Mouse (Mus musculus) embryonic facial prominence, embryonic 12.5 days (tissue): ENCODE data around the gene Ass1. TPM values are rescaled to one million over a fixed set of nuclear protein-coding genes. Genes with fewer than 3 reads are reported as not detected.

Experiments used
- ATAC-seq: fragments of 200-750 bp; cut with Nextera tagmentation; 2 replicates; pipeline ENCODE4 v1.8.0; 2017; ENCODE audit not compliant: insufficient number of reproducible peaks, insufficient read depth, low FRiP score, low TSS enrichment
- H3K27ac ChIP-seq: fragments of 300-500 bp; sonication (generic); 2 replicates; pipeline ENCODE4 v1.5.1; 2016; ENCODE audit warnings: mild to moderate bottlenecking
- H3K27me3 ChIP-seq: fragments of 300-500 bp; sonication (generic); 2 replicates; pipeline ENCODE4 v1.6.1; 2016; ENCODE audit warnings: mild to moderate bottlenecking, moderate library complexity
- H3K36me3 ChIP-seq: fragments of 300-500 bp; sonication (generic); 2 replicates; pipeline ENCODE4 v1.6.1; 2016; ENCODE audit warnings: mild to moderate bottlenecking
- H3K4me1 ChIP-seq: fragments of 300-500 bp; sonication (generic); 2 replicates; pipeline ENCODE4 v1.6.1; 2016
- H3K4me2 ChIP-seq: fragments of 300-500 bp; sonication (generic); replicated peaks from 2 replicates; pipeline ENCODE4 v1.6.1; 2016; ENCODE audit warnings: mild to moderate bottlenecking, moderate library complexity
- H3K4me3 ChIP-seq: fragments of 300-500 bp; sonication (generic); 2 replicates; pipeline ENCODE4 v1.5.1; 2016; ENCODE audit warnings: mild to moderate bottlenecking
- H3K9ac ChIP-seq: fragments of 300-500 bp; sonication (generic); 2 replicates; pipeline ENCODE4 v1.6.1; 2016; ENCODE audit warnings: mild to moderate bottlenecking, moderate library complexity
- H3K9me3 ChIP-seq: fragments of 300-500 bp; sonication (generic); 2 replicates; pipeline ENCODE4 v1.6.1; 2016; ENCODE audit warnings: mild to moderate bottlenecking, moderate library complexity
- WGBS: fragments of 180-500 bp; shearing (Covaris S2); methylation state at CpG from one replicate; pipeline ENCODE4 v1.1.7; 2016; 5-methylcytosine and 5-hydroxymethylcytosine counted together
- polyA plus RNA-seq: library from polyadenylated mRNA; unstranded; fragments of >200 nt; fragmentation: Nextera tagmentation; extraction: Ambion mirVana; gene quantifications from 2 replicates; pipeline ENCODE4 v1.2.1, GENCODE M21; 2016

Gene Ass1
- polyA plus RNA-seq, result 9.3 and 14.1 TPM in 2 replicates

GRCm38 (mm10) chr2:31469931-31470682 is at the start of gene Ass1:
TSS of gene Ass1 (plus strand) at chr2:31470207.
- under 1% methylated on average over 42 of the region's 49 CpGs for WGBS
- Histone ChIP-seq H3K4me3 (peak within 1 kb of the TSS; percentile 43), H3K4me1 (peaks cover 10% of the 10 kb centered on the region), H3K4me2 (peak within 1 kb of the TSS; percentile 92), H3K9me3 (no peaks in the 10 kb centered on the region), H3K36me3 (no peaks in the 10 kb centered on the region), H3K9ac (peak within 1 kb of the TSS; percentile 39), H3K27ac (no peak within 1 kb of the TSS), H3K27me3 (peaks cover 35% of the 10 kb centered on the region)
- peak; percentile 47; the same call in 1 of the 2 replicates for ATAC-seq

GRCm38 (mm10) chr2:31420914-31421313 is 49.1 kb upstream of the Ass1 start:
- H3K4me1 ChIP-seq, result no peaks in the 10 kb centered on the region
- H3K27me3 ChIP-seq, result no peaks in the 10 kb centered on the region
- H3K9me3 ChIP-seq, result no peaks in the 10 kb centered on the region
- H3K9ac ChIP-seq, result no peak overlapping the region
- no peak overlapping the region for H3K27ac ChIP-seq
- WGBS, result 79% methylated on average over 6 of the region's 6 CpGs
- H3K4me3 ChIP-seq, result no peak overlapping the region
- no peak overlapping the region for H3K4me2 ChIP-seq
- no peaks in the 10 kb centered on the region for H3K36me3 ChIP-seq
- no peak for ATAC-seq

GRCm38 (mm10) chr2:31422576-31422975 is 47.4 kb upstream of the Ass1 start:
- no peaks in the 10 kb centered on the region for H3K4me1 ChIP-seq
- 51% methylated on average over 6 of the region's 6 CpGs for WGBS
- no peak overlapping the region for H3K4me3 ChIP-seq
- no peak for ATAC-seq
- H3K27ac ChIP-seq, result no peak overlapping the region
- no peak overlapping the region for H3K4me2 ChIP-seq
- H3K9ac ChIP-seq, result no peak overlapping the region
- H3K36me3 ChIP-seq, result no peaks in the 10 kb centered on the region
- no peaks in the 10 kb centered on the region for H3K9me3 ChIP-seq
- 0 out of 2 replicates have a peak, but pooled peaks cover 2% of the 10 kb centered on the region for H3K27me3 ChIP-seq

DNA sequence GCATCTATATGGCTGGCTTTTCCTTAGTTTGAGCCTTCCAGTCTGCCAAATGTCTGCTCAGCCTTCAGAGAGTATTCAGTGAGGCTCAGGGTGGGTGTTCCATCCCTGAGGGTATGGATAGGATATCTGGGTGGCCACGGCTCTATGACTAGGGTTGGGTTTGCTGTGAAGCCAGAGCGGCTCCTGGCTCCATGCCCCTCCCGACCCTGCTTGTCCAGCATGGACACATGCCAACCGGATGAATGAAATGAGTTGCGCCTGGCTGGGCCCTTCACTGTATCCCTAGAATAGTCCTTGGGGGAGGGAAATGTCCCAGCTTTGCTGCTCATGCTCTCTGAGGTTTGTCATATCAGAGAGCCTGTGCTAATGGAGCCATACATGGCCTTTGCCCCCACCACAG is 38.5 kb upstream of the Ass1 start:
- H3K4me3 ChIP-seq, result no peak overlapping the region
- no peak overlapping the region for H3K27ac ChIP-seq
- no peak for ATAC-seq
- no peaks in the 10 kb centered on the region for H3K36me3 ChIP-seq
- H3K9me3 ChIP-seq, result no peaks in the 10 kb centered on the region
- 0 out of 2 replicates have a peak, but pooled peaks cover 2% of the 10 kb centered on the region for H3K27me3 ChIP-seq
- WGBS, result 80% methylated on average over 5 of the region's 5 CpGs
- no peaks in the 10 kb centered on the region for H3K4me1 ChIP-seq
- no peak overlapping the region for H3K4me2 ChIP-seq
- no peak overlapping the region for H3K9ac ChIP-seq

DNA sequence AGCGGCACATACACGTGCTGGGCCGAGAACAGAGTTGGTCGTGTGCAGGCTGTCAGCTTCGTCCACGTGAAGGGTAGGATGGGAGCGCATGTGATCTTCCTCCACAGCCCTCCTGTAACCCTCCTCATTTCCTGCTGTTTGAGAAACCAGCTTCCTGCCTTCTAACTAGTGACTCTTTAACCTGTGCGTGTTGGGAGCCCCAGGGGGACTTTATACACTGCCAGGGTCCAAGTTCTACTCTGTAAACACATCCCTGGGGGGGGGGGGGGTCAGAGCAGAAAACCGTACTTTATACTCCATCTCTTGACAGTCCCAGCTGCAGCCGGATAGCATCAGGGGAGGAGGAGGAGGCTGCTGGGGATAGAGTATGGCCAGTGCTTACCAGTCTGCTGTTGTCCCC is 35.3 kb upstream of the Ass1 start:
- Histone ChIP-seq H3K4me2 (no peak overlapping the region), H3K9ac (no peak overlapping the region), H3K4me3 (no peak overlapping the region), H3K9me3 (no peaks in the 10 kb centered on the region), H3K36me3 (no peaks in the 10 kb centered on the region), H3K4me1 (no peaks in the 10 kb centered on the region), H3K27ac (no peak overlapping the region), H3K27me3 (no peaks in the 10 kb centered on the region)
- 70% methylated on average over 10 of the region's 10 CpGs for WGBS
- 0 out of 2 replicates have a peak, but pooled peaks have one; percentile 43 for ATAC-seq

GRCm38 (mm10) chr2:31435567-31435966 is 34.4 kb upstream of the Ass1 start:
- no peaks in the 10 kb centered on the region for H3K27me3 ChIP-seq
- H3K9ac ChIP-seq, result no peak overlapping the region
- H3K4me1 ChIP-seq, result no peaks in the 10 kb centered on the region
- ATAC-seq, result no peak
- 33% methylated on average over 6 of the region's 6 CpGs for WGBS
- H3K4me3 ChIP-seq, result no peak overlapping the region
- H3K36me3 ChIP-seq, result no peaks in the 10 kb centered on the region
- H3K4me2 ChIP-seq, result no peak overlapping the region
- no peak overlapping the region for H3K27ac ChIP-seq
- H3K9me3 ChIP-seq, result no peaks in the 10 kb centered on the region

- H3K27ac ChIP-seq, result no peak overlapping the region
- no peaks in the 10 kb centered on the region for H3K9me3 ChIP-seq
- no peak overlapping the region for H3K4me2 ChIP-seq
- no peak overlapping the region for H3K4me3 ChIP-seq
- H3K9ac ChIP-seq, result no peak overlapping the region
- ATAC-seq, result no peak
- H3K36me3 ChIP-seq, result no peaks in the 10 kb centered on the region
- H3K4me1 ChIP-seq, result peaks cover 6% of the 10 kb centered on the region
- WGBS, result 40% methylated on average over 14 of the region's 14 CpGs
- H3K27me3 ChIP-seq, result no peaks in the 10 kb centered on the region
These were observed 32.3 kb upstream of the Ass1 start for GRCm38 (mm10) chr2:31437480-31438245.

DNA sequence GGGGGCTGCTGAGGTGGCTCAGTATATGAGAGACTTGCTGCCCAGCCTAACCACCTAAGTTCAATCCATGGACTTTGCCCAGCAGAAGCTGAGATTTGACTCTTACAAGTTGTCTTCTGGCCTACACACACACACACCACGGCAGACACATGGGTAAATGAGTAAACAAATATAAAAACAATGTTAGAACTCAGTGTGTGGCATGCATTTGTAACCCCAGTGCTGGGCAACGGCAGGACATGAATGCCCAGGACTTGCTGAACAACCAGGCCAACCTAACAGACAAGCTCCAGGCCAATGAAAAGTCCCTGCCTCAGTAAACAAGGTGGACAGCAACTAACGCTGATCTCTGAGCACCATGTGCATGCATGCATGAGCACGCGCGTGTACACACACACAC is 30.4 kb upstream of the Ass1 start:
- no peak overlapping the region for H3K4me2 ChIP-seq
- no peak for ATAC-seq
- no peak overlapping the region for H3K4me3 ChIP-seq
- no peak overlapping the region for H3K9ac ChIP-seq
- no peaks in the 10 kb centered on the region for H3K9me3 ChIP-seq
- no peaks in the 10 kb centered on the region for H3K36me3 ChIP-seq
- peaks cover 11% of the 10 kb centered on the region for H3K4me1 ChIP-seq
- WGBS, result 84% methylated on average over 6 of the region's 6 CpGs
- H3K27ac ChIP-seq, result no peak overlapping the region
- no peaks in the 10 kb centered on the region for H3K27me3 ChIP-seq

- no peak for ATAC-seq
- Histone ChIP-seq H3K4me1 (peaks cover 23% of the 10 kb centered on the region), H3K4me3 (no peak overlapping the region), H3K4me2 (no peak overlapping the region), H3K9ac (no peak overlapping the region), H3K27ac (no peak overlapping the region), H3K36me3 (no peaks in the 10 kb centered on the region), H3K27me3 (no peaks in the 10 kb centered on the region), H3K9me3 (no peaks in the 10 kb centered on the region)
- WGBS, result 46% methylated on average over 11 of the region's 11 CpGs
These were observed 27.4 kb upstream of the Ass1 start for GRCm38 (mm10) chr2:31442480-31443160.

- WGBS, result 45% methylated on average over 4 of the region's 4 CpGs
- H3K4me1 ChIP-seq, result peaks cover 38% of the 10 kb centered on the region
These were observed 24.0 kb upstream of the Ass1 start for GRCm38 (mm10) chr2:31446036-31446435.

DNA sequence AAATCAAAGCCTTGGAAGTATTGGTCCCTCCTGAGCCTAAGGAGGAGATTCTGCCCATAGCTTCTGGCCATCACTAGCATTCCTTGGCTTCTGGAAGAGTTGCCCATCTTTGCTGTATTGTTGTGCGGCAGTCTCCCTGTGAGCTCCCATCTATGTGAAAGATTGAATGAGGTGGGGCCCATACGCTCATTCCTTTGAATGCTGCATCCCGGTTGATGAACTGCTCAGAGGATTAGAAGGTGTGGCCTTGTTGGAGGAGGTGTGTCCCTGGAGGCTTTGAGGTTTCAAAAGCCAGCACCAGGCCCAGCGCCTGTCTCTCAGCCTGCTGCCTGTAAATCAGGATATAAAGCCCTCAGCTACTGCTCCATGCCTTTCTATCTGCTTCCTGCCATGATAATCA is 23.6 kb upstream of the Ass1 start:
- H3K4me3 ChIP-seq, result no peak overlapping the region
- no peak for ATAC-seq
- H3K4me2 ChIP-seq, result no peak overlapping the region
- H3K27me3 ChIP-seq, result no peaks in the 10 kb centered on the region
- 65% methylated on average over 4 of the region's 4 CpGs for WGBS
- H3K4me1 ChIP-seq, result peaks cover 38% of the 10 kb centered on the region
- H3K9me3 ChIP-seq, result no peaks in the 10 kb centered on the region
- no peak overlapping the region for H3K9ac ChIP-seq
- H3K27ac ChIP-seq, result no peak overlapping the region
- H3K36me3 ChIP-seq, result no peaks in the 10 kb centered on the region

More at GRCm38 (mm10) chr2:31446036-31446435, 24.0 kb upstream of the Ass1 start:
- no peak overlapping the region for H3K4me3 ChIP-seq
- ATAC-seq, result no peak
- H3K27ac ChIP-seq, result no peak overlapping the region
- H3K9ac ChIP-seq, result no peak overlapping the region
- H3K9me3 ChIP-seq, result no peaks in the 10 kb centered on the region
- H3K27me3 ChIP-seq, result no peaks in the 10 kb centered on the region
- H3K4me2 ChIP-seq, result no peak overlapping the region
- H3K36me3 ChIP-seq, result no peaks in the 10 kb centered on the region
